Mouse (Mus musculus) midbrain, postnatal 0 days (tissue): Measurements from ENCODE around the gene Gm21885. TPM values are rescaled to one million over a fixed set of nuclear protein-coding genes. Genes with fewer than 3 reads are reported as not detected.

Source experiments
- ATAC-seq: fragments of 200-750 bp; cut with Nextera tagmentation; 2 replicates; pipeline ENCODE4 v1.8.0; 2017; ENCODE audit warnings: moderate number of reproducible peaks, mild to moderate bottlenecking, moderate TSS enrichment, moderate library complexity; ENCODE audit not compliant: low FRiP score
- DNase-seq: peaks from one replicate; pipeline ENCODE4 v3.0.0-alpha.2; 2015; ENCODE audit warnings: low spot score
- H3K27ac ChIP-seq: fragments of 300-500 bp; sonication (generic); 2 replicates; pipeline ENCODE4 v1.5.1; 2014; ENCODE audit warnings: low read depth, mild to moderate bottlenecking, low read length, mixed read lengths
- H3K27me3 ChIP-seq: fragments of 300-500 bp; sonication (generic); 2 replicates; pipeline ENCODE4 v1.6.1; 2014; ENCODE audit warnings: low read length, control low read depth, mixed read lengths; ENCODE audit not compliant: insufficient read depth
- H3K36me3 ChIP-seq: fragments of 300-500 bp; sonication (generic); 2 replicates; pipeline ENCODE4 v1.6.1; 2014; ENCODE audit warnings: low read length, control low read depth, mixed read lengths; ENCODE audit not compliant: insufficient read depth
- H3K4me1 ChIP-seq: fragments of 300-500 bp; sonication (generic); 2 replicates; pipeline ENCODE4 v1.6.1; 2014; ENCODE audit warnings: mild to moderate bottlenecking, control low read depth, antibody characterized with exemption, low read length, mixed read lengths; ENCODE audit not compliant: insufficient read depth
- H3K4me2 ChIP-seq: fragments of 300-500 bp; sonication (generic); 2 replicates; pipeline ENCODE4 v1.6.1; 2014; ENCODE audit warnings: low read depth, mild to moderate bottlenecking, low read length, mixed read lengths; ENCODE audit not compliant: poor library complexity, severe bottlenecking
- H3K4me3 ChIP-seq: fragments of 300-500 bp; sonication (generic); 2 replicates; pipeline ENCODE4 v1.5.1; 2014; ENCODE audit warnings: low read depth, mild to moderate bottlenecking, low read length, moderate library complexity
- H3K9ac ChIP-seq: fragments of 300-500 bp; sonication (generic); replicated peaks from 2 replicates; pipeline ENCODE4 v1.6.1; 2014; ENCODE audit warnings: mild to moderate bottlenecking, low read length, moderate library complexity, mixed read lengths; ENCODE audit not compliant: poor library complexity, severe bottlenecking
- H3K9me3 ChIP-seq: fragments of 300-500 bp; sonication (generic); 2 replicates; pipeline ENCODE4 v1.6.1; 2016; ENCODE audit warnings: low read length, control low read depth
- CTCF ChIP-seq: IDR thresholded peaks from 2 replicates; pipeline ENCODE4 v1.5.1; 2016; ENCODE audit warnings: antibody characterized with exemption, mild to moderate bottlenecking
- WGBS: fragments of 180-500 bp; shearing (Covaris S2); extraction: QIAGEN DNeasy Blood & Tissue Kit; methylation state at CpG from one replicate; pipeline ENCODE4 v1.1.7; 2014; 5-methylcytosine and 5-hydroxymethylcytosine counted together
- polyA plus RNA-seq: library from polyadenylated mRNA; unstranded; fragments of >200 nt; fragmentation: Nextera tagmentation; extraction: Ambion mirVana; gene quantifications from 2 replicates; pipeline ENCODE4 v1.2.1, GENCODE M21; 2015
- total RNA-seq: library from RNA; depleted of rRNA; stranded (reverse); fragments of >200 nt; gene quantifications from 2 replicates; pipeline ENCODE4 v1.2.3, GENCODE M21; 2014

Gm21885 gene
- total and polyA plus RNA-seq, 2 experiments from 2014 or later, result not detected

DNA sequence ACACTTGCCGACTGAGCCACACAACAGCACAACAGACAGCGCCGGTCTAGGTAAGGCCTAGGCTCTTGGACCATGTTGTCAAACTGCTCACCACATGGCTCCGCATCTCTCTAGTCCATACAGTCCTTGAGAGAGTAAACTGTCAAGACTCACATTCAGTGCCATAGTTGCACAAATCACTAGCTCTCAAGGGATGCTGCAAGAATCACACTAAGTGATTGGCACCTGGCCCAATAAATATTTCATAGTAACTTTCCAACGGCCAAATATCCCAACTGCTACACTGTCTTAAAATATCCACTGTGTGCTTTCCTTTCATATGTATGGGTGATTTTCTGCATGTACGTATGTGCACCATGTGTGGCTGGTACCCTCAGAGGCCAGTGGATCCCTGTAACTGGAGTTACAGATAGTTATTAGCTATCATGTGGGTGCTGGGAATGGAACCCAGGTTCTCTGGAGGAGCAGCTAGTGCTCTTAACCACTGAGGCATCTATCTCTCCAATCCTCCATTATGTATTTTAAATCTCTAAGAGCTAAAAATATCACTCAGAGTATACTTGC lies 1.9 kb downstream of the Gm21885 start:
- DNase-seq, result no peak
- no peaks in the 10 kb centered on the region for H3K4me1 ChIP-seq

DNA sequence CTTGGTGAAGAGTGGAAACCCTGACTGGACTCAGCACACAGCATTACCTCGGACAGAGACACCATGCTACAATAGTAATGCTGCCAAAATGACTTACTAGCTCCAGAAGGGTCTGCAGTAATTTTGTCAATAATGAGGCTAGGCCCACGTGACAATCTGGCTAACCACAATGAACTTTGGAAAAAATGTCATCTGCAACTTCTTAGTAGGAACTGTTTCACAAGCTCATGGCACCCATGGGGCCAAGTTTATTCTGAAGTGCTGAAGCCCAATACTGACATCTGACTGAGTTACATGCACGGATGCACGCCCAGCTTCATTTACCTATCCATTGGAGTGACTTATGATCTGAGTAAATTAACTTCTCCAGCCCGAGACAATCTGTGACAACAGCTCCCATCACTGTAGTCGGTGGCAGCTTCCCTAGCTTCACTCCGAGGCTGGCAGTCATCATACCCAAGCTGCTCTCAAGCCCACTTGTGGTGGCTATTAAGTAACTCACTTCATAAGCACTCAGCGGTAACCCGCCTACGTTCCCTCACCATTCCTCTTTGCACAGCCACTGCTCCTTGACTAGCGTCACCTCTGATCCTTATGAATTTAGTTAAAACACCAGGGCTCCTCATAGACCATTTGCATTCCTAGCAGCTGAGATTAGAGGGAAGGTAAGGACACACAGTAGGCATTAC lies 4.4 kb downstream of the Gm21885 start:
- no peak for TF ChIP-seq CTCF
- DNase-seq (no peak), ATAC-seq (no peak)
- Histone ChIP-seq H3K27me3 (no peaks in the 10 kb centered on the region), H3K4me2 (no peak overlapping the region), H3K27ac (no peak overlapping the region), H3K4me3 (no peak overlapping the region), H3K4me1 (no peaks in the 10 kb centered on the region), H3K9me3 (no peaks in the 10 kb centered on the region), H3K36me3 (peaks cover 38% of the 10 kb centered on the region), H3K9ac (no peak overlapping the region)
- WGBS, result 94% methylated on average over 11 of the region's 11 CpGs

More for the DNA sequence above, 1.9 kb downstream of the Gm21885 start:
- Histone ChIP-seq H3K27me3 (no peaks in the 10 kb centered on the region), H3K9ac (no peak overlapping the region), H3K36me3 (peaks cover 20% of the 10 kb centered on the region), H3K27ac (no peak overlapping the region), H3K4me2 (no peak overlapping the region), H3K4me3 (no peak overlapping the region), H3K9me3 (no peaks in the 10 kb centered on the region)
- no peak for TF ChIP-seq CTCF
- 92% methylated on average over 6 of the region's 6 CpGs for WGBS
- ATAC-seq, result no peak

DNA sequence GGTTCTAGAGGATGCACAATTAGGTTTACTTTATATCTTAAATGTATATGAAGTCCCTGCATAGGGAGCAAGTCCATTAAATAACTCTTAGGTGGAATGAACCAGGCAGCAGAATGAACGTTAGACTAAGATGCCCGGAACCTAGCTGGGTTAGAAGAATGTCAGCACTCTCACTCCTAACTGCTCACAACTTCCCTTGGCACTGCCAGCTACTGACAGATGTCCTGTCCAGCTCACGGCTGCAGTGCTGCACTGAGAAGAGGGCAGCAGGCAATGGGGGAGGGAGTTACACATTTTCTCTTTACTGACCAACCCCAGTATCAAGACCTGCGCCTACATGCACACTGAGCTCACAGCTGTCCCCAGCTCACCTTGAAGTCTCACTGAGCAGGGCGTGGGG lies 5.4 kb downstream of the Gm21885 start:
- 95% methylated on average over 5 of the region's 5 CpGs for WGBS
- Histone ChIP-seq H3K36me3 (peaks cover 41% of the 10 kb centered on the region), H3K27ac (no peak overlapping the region), H3K4me2 (no peak overlapping the region), H3K27me3 (no peaks in the 10 kb centered on the region), H3K9ac (no peak overlapping the region), H3K4me3 (no peak overlapping the region), H3K9me3 (no peaks in the 10 kb centered on the region), H3K4me1 (no peaks in the 10 kb centered on the region)
- DNase-seq (no peak), ATAC-seq (no peak)
- no peak for TF ChIP-seq CTCF

DNA sequence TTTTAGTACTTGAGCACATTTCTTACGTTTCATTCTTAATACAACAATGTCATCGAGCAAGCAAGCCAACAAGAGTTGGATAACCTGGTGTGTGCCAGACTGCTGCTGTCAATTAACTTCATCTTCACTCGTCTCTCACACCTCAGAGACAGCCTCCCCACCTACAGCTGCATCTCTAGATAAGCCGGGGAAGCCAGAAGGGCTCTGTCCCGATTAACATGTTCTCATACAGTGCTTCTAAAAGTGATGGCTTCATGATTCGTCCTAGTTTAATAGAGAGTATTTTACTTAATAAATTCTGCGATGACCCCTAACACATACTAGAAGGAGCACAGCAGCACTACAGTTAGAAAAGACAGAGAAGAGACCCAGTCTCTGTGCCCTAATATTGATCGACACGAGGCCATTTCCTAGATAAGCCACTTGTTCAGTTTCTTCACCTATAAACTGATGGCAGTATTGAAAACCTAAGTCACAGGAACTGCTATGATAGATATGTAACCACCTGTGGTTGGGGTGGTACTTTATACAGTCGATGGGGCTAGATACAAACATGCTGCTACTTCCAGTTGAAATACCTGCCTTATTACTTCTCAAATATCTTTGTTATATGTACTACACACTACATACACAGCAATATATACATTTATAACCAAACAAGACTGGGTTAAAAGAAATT lies 8.5 kb downstream of the Gm21885 start:
- Histone ChIP-seq H3K4me3 (no peak overlapping the region), H3K9me3 (no peaks in the 10 kb centered on the region), H3K27me3 (no peaks in the 10 kb centered on the region), H3K4me1 (no peaks in the 10 kb centered on the region), H3K36me3 (peaks cover 56% of the 10 kb centered on the region; the same call in 1 of the 2 replicates), H3K4me2 (no peak overlapping the region), H3K27ac (no peak overlapping the region), H3K9ac (no peak overlapping the region)
- WGBS, result 91% methylated on average over 10 of the region's 10 CpGs
- no peak for TF ChIP-seq CTCF
- no peak for DNase-seq
- no peak for ATAC-seq

DNA sequence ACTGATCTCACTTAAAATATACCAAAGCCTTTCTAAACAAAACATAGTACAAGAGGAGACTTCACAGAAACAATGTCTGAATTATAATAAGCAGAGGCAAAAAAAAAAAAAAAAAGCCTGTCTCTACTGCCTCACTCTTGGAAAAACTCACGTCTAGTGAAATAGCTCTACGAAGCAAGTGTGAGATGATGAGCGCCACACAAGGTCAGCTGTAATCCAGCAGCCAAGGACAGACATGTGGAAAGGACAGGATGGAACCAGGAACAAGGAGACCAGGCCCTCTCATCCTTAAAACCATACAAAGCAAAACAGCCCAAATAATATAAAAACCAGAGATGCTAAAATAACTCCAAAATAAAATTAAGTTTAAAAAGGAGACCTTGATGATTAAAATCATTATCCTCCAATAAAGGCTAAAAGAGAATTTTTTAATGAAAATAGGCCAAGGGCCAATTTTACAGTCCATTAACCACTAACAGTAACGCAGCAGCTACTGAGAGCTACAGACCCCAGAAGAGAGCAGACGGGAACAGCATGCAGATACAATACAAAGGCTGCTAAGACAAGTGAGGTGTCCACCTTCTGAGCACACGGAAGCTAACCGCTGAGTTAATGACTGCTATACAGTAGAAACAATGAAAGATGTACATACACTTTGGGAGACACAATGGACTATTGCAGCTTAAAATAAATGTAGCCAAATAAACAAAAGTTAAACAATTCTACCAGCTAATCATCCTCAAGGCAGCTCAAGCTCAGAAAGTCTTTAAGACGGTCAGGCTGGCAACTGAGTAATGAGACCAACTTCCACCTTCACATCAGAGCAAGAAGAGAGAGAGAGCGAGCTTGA lies 13.5 kb downstream of the Gm21885 start:
- H3K9ac ChIP-seq, result no peak overlapping the region
- no peaks in the 10 kb centered on the region for H3K9me3 ChIP-seq
- 75% methylated on average over 9 of the region's 9 CpGs for WGBS
- no peaks in the 10 kb centered on the region for H3K27me3 ChIP-seq
- no peak overlapping the region for H3K4me2 ChIP-seq
- H3K36me3 ChIP-seq, result peaks cover 52% of the 10 kb centered on the region
- no peak overlapping the region for H3K27ac ChIP-seq
- no peak overlapping the region for H3K4me3 ChIP-seq
- ATAC-seq (no peak), DNase-seq (no peak)
- no peak for TF ChIP-seq CTCF
- H3K4me1 ChIP-seq, result no peaks in the 10 kb centered on the region
